In the genomic region with DNA sequence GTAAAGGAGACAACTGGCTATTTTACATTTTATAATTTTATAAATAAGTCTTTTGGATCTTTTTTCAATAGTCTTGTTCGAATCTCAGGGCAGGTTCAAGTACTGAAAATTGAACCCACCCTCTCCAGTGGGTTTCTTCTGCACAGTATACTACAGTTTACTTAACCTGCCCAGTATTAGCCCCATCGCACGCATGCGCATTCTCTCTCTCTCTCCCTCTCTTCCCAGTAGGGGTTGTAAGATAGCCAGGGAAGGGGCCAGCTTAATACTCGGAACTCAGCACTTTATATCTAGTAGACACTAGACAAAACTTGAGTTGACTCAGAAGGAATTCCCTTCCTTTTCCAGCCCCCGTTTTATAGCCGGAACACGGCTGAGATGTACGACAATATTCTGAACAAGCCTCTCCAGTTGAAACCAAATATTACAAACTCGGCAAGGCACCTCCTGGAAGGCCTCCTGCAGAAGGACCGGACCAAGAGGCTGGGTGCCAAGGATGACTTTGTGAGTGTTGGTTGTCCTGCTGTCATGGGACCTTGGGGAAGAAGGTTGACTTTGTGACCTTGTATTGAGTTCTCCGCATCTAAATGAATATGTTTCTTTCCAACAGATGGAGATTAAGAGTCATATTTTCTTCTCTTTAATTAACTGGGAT, we compare ENCODE assay signal across 9 mouse cellular contexts.
DNase-seq lines count a peak whose midpoint lies in the region; ATAC-seq lines count a peak whose summit lies in the region.
"Had no signal": no experiment of that assay in that cellular context is flagged by ENCODE, and none has a peak within 500 bp of the region (broad histone marks: within the 10 kb centered on the region; RNA-seq: fewer than 3 reads in every experiment).

No protein-coding gene starts in this region.

- no peaks in the 10 kb centered on the region for H3K9me3 ChIP-seq in heart, embryonic 10.5 days
- no peaks in the 10 kb centered on the region for H3K9me3 ChIP-seq in lung, embryonic 15.5 days
- H3K9me3 ChIP-seq: forebrain, embryonic 13.5 days had no signal

- H3K27ac ChIP-seq in heart, embryonic 10.5 days: no peak overlapping the region
- no peak overlapping the region for H3K27ac ChIP-seq in lung, embryonic 15.5 days
- H3K27ac ChIP-seq: forebrain, embryonic 13.5 days had no signal

- peak; percentile 41 for DNase-seq in heart, embryonic 10.5 days (ENCODE audit: low spot score)
- DNase-seq in heart, adult 8-10 months (ENCODE audit: low spot score): no peak
- no peak for DNase-seq in lung, postnatal 10 days
- peak; percentile 58 for DNase-seq in gastrocnemius, postnatal 14 days
- peak; percentile 75 for DNase-seq in skeletal muscle tissue, adult 2 months (ENCODE audit: low read depth, low spot score)
- no peak for DNase-seq in urinary bladder, postnatal 14 days (ENCODE audit: low spot score)
- DNase-seq in frontal cortex, adult 2 months (ENCODE audit: extremely low spot score in 1 of 2, low spot score in 1 of 2): no peak

- intact Hi-C loops in gastrocnemius, postnatal 14 days (cut with DNase I; ENCODE audit: low total_unique reads): no loop called here

- H3K4me1 ChIP-seq in heart, embryonic 10.5 days: peaks cover 11% of the 10 kb centered on the region
- H3K4me1 ChIP-seq in lung, embryonic 15.5 days: peaks cover 6% of the 10 kb centered on the region; the same call in 1 of the 2 replicates

- no peak overlapping the region for H3K9ac ChIP-seq in lung, embryonic 15.5 days
- H3K9ac ChIP-seq: forebrain, embryonic 13.5 days had no signal

- H3K4me3 ChIP-seq in heart, embryonic 10.5 days: no peak overlapping the region
- H3K4me3 ChIP-seq in lung, embryonic 15.5 days: no peak overlapping the region; the same call in 1 of the 2 replicates
- H3K4me3 ChIP-seq: forebrain, embryonic 13.5 days had no signal

- H3K4me2 ChIP-seq in lung, embryonic 15.5 days: peak overlapping the region; percentile 90
- H3K4me2 ChIP-seq: forebrain, embryonic 13.5 days had no signal

- H3K36me3 ChIP-seq in heart, embryonic 10.5 days: peaks cover 30% of the 10 kb centered on the region
- H3K36me3 ChIP-seq in lung, embryonic 15.5 days: 0 out of 2 replicates have a peak, but pooled peaks cover 7% of the 10 kb centered on the region

- no peaks in the 10 kb centered on the region for H3K27me3 ChIP-seq in heart, embryonic 10.5 days (ENCODE audit: insufficient read depth, poor library complexity, severe bottlenecking)
- H3K27me3 ChIP-seq in lung, embryonic 15.5 days: no peaks in the 10 kb centered on the region

- no peak for ATAC-seq in lung, embryonic 15.5 days (ENCODE audit: borderline replicate concordance, extremely low read depth, low FRiP score, low TSS enrichment)
- ATAC-seq: forebrain, embryonic 13.5 days had no signal

- WGBS in heart, embryonic 10.5 days: 87% methylated on average over 12 of the region's 12 CpGs
- WGBS in lung, embryonic 15.5 days: 73% methylated on average over 12 of the region's 12 CpGs

Comparison
In these comparisons a context has a peak if more than half of its experiments do, and no peak if none do; other contexts are left out.
1. DNase-seq: peak in heart, embryonic 10.5 days (single experiment), gastrocnemius, postnatal 14 days (single experiment) and skeletal muscle tissue, adult 2 months (single experiment); none in heart, adult 8-10 months (single experiment), lung, postnatal 10 days (single experiment), urinary bladder, postnatal 14 days (single experiment) and frontal cortex, adult 2 months (0 of 2).